In genomic region chr5:37251596-37251995, GRCm38 (mm10) we compare ENCODE assay signal across 11 mouse cellular contexts.
"Had no signal": no experiment of that assay in that cellular context is flagged by ENCODE, and none has a peak within 500 bp of the region (broad histone marks: within the 10 kb centered on the region; RNA-seq: fewer than 3 reads in every experiment).

No protein-coding gene starts in this region.

- DNase-seq: kidney, adult 2 months; kidney, postnatal 14 days; lung, embryonic 14.5 days; lung, postnatal 10 days; lung, postnatal 4 days had no signal

- H3K4me3 ChIP-seq: kidney, embryonic 15.5 days; limb, embryonic 15.5 days; liver, embryonic 12.5 days; midbrain, embryonic 10.5 days had no signal

- H3K4me2 ChIP-seq: kidney, embryonic 15.5 days; limb, embryonic 15.5 days; liver, embryonic 12.5 days; lung, embryonic 14.5 days had no signal

- H3K9me3 ChIP-seq: kidney, embryonic 15.5 days; limb, embryonic 15.5 days; liver, embryonic 12.5 days; midbrain, embryonic 10.5 days had no signal

- H3K4me1 ChIP-seq: liver, embryonic 12.5 days had no signal

- H3K36me3 ChIP-seq: kidney, embryonic 15.5 days; limb, embryonic 15.5 days; liver, embryonic 12.5 days had no signal

- ATAC-seq: intestine, embryonic 16.5 days; liver, embryonic 12.5 days; midbrain, embryonic 16.5 days had no signal

- H3K9ac ChIP-seq: kidney, embryonic 15.5 days; limb, embryonic 15.5 days; liver, embryonic 12.5 days; lung, embryonic 14.5 days had no signal

- H3K27ac ChIP-seq: kidney, embryonic 15.5 days; limb, embryonic 15.5 days; liver, embryonic 12.5 days; midbrain, embryonic 10.5 days had no signal
